Mouse (Mus musculus) limb, embryonic 10.5 days (tissue): Measurements from ENCODE around the gene Prss21. TPM values are rescaled to one million over a fixed set of nuclear protein-coding genes. Genes with fewer than 3 reads are reported as not detected.
A peak's percentile ranks its signal among the peaks of the same experiment; 100 is the strongest.
"Not testable (repeated sequence)": the region's sequence is repeated elsewhere in the genome, so short reads cannot be mapped to it uniquely, and the experiment has no call there.

Experiments used
- DNase-seq: peaks from one replicate; pipeline ENCODE4 v3.0.0-alpha.2; 2017; ENCODE audit warnings: low spot score
- H3K27ac ChIP-seq: fragments of 300-500 bp; sonication (generic); 2 replicates; pipeline ENCODE4 v1.5.1; 2016; ENCODE audit warnings: mild to moderate bottlenecking
- H3K27me3 ChIP-seq: fragments of 300-500 bp; sonication (generic); 2 replicates; pipeline ENCODE4 v1.6.1; 2016; ENCODE audit warnings: low read depth, mild to moderate bottlenecking; ENCODE audit not compliant: poor library complexity, severe bottlenecking
- H3K36me3 ChIP-seq: fragments of 300-500 bp; sonication (generic); 2 replicates; pipeline ENCODE4 v1.6.1; 2016; ENCODE audit warnings: mild to moderate bottlenecking, moderate library complexity
- H3K4me1 ChIP-seq: fragments of 300-500 bp; sonication (generic); 2 replicates; pipeline ENCODE4 v1.6.1; 2016
- H3K4me3 ChIP-seq: fragments of 300-500 bp; sonication (generic); 2 replicates; pipeline ENCODE4 v1.5.1; 2016; ENCODE audit warnings: mild to moderate bottlenecking, moderate library complexity
- H3K9me3 ChIP-seq: fragments of 300-500 bp; sonication (generic); replicated peaks from 2 replicates; pipeline ENCODE4 v1.6.1; 2016; ENCODE audit warnings: mild to moderate bottlenecking
- WGBS: fragments of 180-500 bp; shearing (Covaris S2); methylation state at CpG from one replicate; pipeline ENCODE4 v1.1.7; 2016; 5-methylcytosine and 5-hydroxymethylcytosine counted together
- microRNA-seq: library from miRNA; unstranded; fragments of <30 nt; microRNA quantifications from one replicate; pipeline ENCODE4, GENCODE M21; 2017
- polyA plus RNA-seq: library from polyadenylated mRNA; unstranded; fragments of >200 nt; fragmentation: Nextera tagmentation; extraction: Ambion mirVana; gene quantifications from 2 replicates; pipeline ENCODE4 v1.2.1, GENCODE M21; 2016

Gene Prss21
- polyA plus RNA-seq, 1 experiment from 2014 or later: not detected

- 54% methylated on average over 8 of the region's 8 CpGs for WGBS
- peaks cover 13% of the 10 kb centered on the region for H3K4me1 ChIP-seq
Measured at GRCm38 (mm10) chr17:23873884-23874856, 6.3 kb downstream of the Prss21 start.

GRCm38 (mm10) chr17:23876741-23877140 is 8.9 kb downstream of the Prss21 start:
- Histone ChIP-seq H3K4me3 (no peak overlapping the region), H3K27me3 (no peaks in the 10 kb centered on the region), H3K27ac (no peak overlapping the region), H3K36me3 (no peaks in the 10 kb centered on the region), H3K9me3 (no peaks in the 10 kb centered on the region), H3K4me1 (peaks cover 5% of the 10 kb centered on the region; the same call in 1 of the 2 replicates)
- WGBS: 75% methylated on average over 3 of the region's 3 CpGs
- no peak for DNase-seq

More at GRCm38 (mm10) chr17:23873884-23874856, 6.3 kb downstream of the Prss21 start:
- DNase-seq: peak; percentile 63
- Histone ChIP-seq H3K27me3 (no peaks in the 10 kb centered on the region), H3K27ac (no peak overlapping the region), H3K9me3 (no peaks in the 10 kb centered on the region), H3K36me3 (no peaks in the 10 kb centered on the region), H3K4me3 (no peak overlapping the region)

DNA sequence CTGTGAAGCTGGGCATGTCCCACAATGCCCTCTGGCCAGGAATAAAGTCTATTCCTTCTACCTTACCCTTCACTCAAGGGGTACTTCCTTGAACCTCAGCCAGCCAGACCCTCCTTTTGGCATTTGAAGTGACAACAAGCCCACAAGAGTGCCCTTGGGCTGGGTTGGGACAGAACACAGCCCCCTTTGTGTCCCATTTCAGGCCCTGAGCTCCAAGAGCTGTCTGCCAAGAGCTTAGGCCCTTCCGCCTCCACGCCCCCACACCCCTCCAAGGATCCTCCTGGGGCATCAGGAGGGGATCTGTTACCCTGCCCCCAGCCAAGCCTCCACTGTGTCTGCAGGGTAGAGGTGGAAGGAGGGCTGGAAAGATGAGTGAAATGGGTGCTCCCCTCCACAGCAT is 9.3 kb downstream of the Prss21 start:
- Histone ChIP-seq H3K27ac (no peak overlapping the region), H3K27me3 (no peaks in the 10 kb centered on the region), H3K9me3 (no peaks in the 10 kb centered on the region), H3K4me3 (no peak overlapping the region), H3K36me3 (no peaks in the 10 kb centered on the region), H3K4me1 (peaks cover 5% of the 10 kb centered on the region; the same call in 1 of the 2 replicates)
- WGBS: 84% methylated on average over 2 of the region's 2 CpGs
- no peak for DNase-seq

GRCm38 (mm10) chr17:23880576-23880975 is 12.7 kb downstream of the Prss21 start, which contains the start of the genes Dcpp1 and Dcpp2:
Dcpp1 (plus strand) TSS chr17:23880876.
Dcpp2 (plus strand) TSS chr17:23880880.
- not testable (repeated sequence) for H3K27me3 ChIP-seq, H3K4me1 ChIP-seq, H3K27ac ChIP-seq, H3K4me3 ChIP-seq, DNase-seq, H3K36me3 ChIP-seq, H3K9me3 ChIP-seq
- 88% methylated on average over 4 of the region's 4 CpGs for WGBS

DNA sequence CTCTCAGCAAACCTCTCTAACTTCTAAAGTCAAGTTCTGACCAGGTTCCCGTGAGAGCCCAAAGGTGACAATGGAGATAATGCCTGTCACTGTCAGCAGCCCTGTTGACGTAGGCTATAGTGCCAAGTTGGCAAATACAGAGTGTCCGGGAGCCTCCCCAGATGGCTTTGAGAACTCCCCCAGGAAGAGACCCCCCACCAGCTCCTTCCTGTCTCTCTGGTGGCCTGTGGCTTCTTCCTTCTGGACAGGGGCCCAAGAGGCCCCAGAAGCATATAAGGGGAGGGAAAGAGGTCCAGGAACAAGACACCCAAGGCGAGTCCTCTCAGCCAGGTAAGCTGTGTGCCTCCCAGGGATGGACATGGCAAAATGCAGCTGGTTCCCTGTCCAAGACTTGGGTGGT is 49.3 kb downstream of the Prss21 start, which contains the start of gene Dcpp3:
Gene Dcpp3 (plus strand): TSS at position 301 of the 400 bp plus-strand sequence.
- not testable (repeated sequence) for H3K36me3 ChIP-seq, H3K9me3 ChIP-seq, H3K4me3 ChIP-seq, H3K27me3 ChIP-seq, H3K4me1 ChIP-seq, H3K27ac ChIP-seq, DNase-seq
- WGBS: 81% methylated on average over 4 of the region's 4 CpGs

Small RNA genes within 50 kb of the gene (microRNA-seq; reads per million reads assigned to microRNA genes)
- 1.8 reads per million for gene Mir5125

Other genes with a start within 250 kb of the Prss21 start
- 0.84 and 1.1 TPM in 2 replicates for gene Mmp25, start 222.8 kb upstream of the Prss21 start, polyA plus RNA-seq
- gene Bicdl2, start 207.6 kb upstream of the Prss21 start, polyA plus RNA-seq: 1.4 and 2.0 TPM in 2 replicates
- 29.0 and 30.5 TPM in 2 replicates for gene Hcfc1r1, start 194.5 kb upstream of the Prss21 start, polyA plus RNA-seq
- 70.4 and 71.1 TPM in 2 replicates for gene Thoc6, start 194.2 kb upstream of the Prss21 start, polyA plus RNA-seq
- gene Tnfrsf12a, start 190.6 kb upstream of the Prss21 start, polyA plus RNA-seq: 5.2 and 5.6 TPM in 2 replicates
- 32.7 and 42.1 TPM in 2 replicates for gene Cldn6, start 188.8 kb upstream of the Prss21 start, polyA plus RNA-seq
- gene Cldn9, start 184.0 kb upstream of the Prss21 start, polyA plus RNA-seq: 1.9 and 4.6 TPM in 2 replicates
- 0.13 and 0.36 TPM in 2 replicates for gene 1520401A03Rik, start 145.3 kb upstream of the Prss21 start, polyA plus RNA-seq
- 66.8 and 67.6 TPM in 2 replicates for gene Pkmyt1, start 141.7 kb upstream of the Prss21 start, polyA plus RNA-seq
- 5.9 and 9.0 TPM in 2 replicates for gene Paqr4, start 127.2 kb upstream of the Prss21 start, polyA plus RNA-seq
- gene Kremen2, start 122.2 kb upstream of the Prss21 start, polyA plus RNA-seq: 13.8 and 19.5 TPM in 2 replicates
- gene Flywch1, start 96.5 kb upstream of the Prss21 start, polyA plus RNA-seq: 177 and 183 TPM in 2 replicates
- gene Flywch2, start 82.0 kb upstream of the Prss21 start, polyA plus RNA-seq: 37.5 and 54.1 TPM in 2 replicates
- gene Srrm2, start 77.5 kb upstream of the Prss21 start, polyA plus RNA-seq: 562 and 563 TPM in 2 replicates
- 1,047 and 1,081 TPM in 2 replicates for gene Elob, start 38.9 kb upstream of the Prss21 start, polyA plus RNA-seq
- gene Prss33, start 32.0 kb upstream of the Prss21 start, polyA plus RNA-seq: not detected in 2 replicates
- gene Prss32, start 24.2 kb upstream of the Prss21 start, polyA plus RNA-seq: not detected in 2 replicates
- 3.3 and 3.9 TPM in 2 replicates for gene Prss41, start 23.9 kb upstream of the Prss21 start, polyA plus RNA-seq
- gene Dcpp1, start 12.8 kb downstream of the Prss21 start, polyA plus RNA-seq: not detected in 2 replicates
- gene Dcpp2, start 12.8 kb downstream of the Prss21 start, polyA plus RNA-seq: not detected in 2 replicates
- not detected in 2 replicates for gene Dcpp3, start 49.4 kb downstream of the Prss21 start, polyA plus RNA-seq
- gene Sbp, start 73.6 kb downstream of the Prss21 start, polyA plus RNA-seq: not detected in 2 replicates
- not detected in 2 replicates for gene Sbpl, start 87.2 kb downstream of the Prss21 start, polyA plus RNA-seq
- not detected in 2 replicates for gene Prss30, start 112.5 kb downstream of the Prss21 start, polyA plus RNA-seq
- gene Prss22, start 130.0 kb downstream of the Prss21 start, polyA plus RNA-seq: 1.3 and 1.7 TPM in 2 replicates
- gene Prss27, start 170.1 kb downstream of the Prss21 start, polyA plus RNA-seq: 0.20 TPM in 1 of 2 replicates, not detected in the other
- 106 and 113 TPM in 2 replicates for gene Kctd5, start 205.4 kb downstream of the Prss21 start, polyA plus RNA-seq